Mouse (Mus musculus) urinary bladder, postnatal 0 days (tissue): ENCODE data around the gene Usp24. TPM values are rescaled to one million over a fixed set of nuclear protein-coding genes. Genes with fewer than 3 reads are reported as not detected.

Source experiments
- polyA plus RNA-seq: library from polyadenylated mRNA; unstranded; fragments of >200 nt; fragmentation: Nextera tagmentation; extraction: Ambion mirVana; gene quantifications from 2 replicates; pipeline ENCODE4 v1.2.1, GENCODE M21; 2015

Usp24 gene
- polyA plus RNA-seq = 5.8 and 6.0 TPM in 2 replicates

GRCm38 (mm10) chr4:106315921-106316350, at the start of gene Usp24:
Gene Usp24, plus strand, starts transcription at chr4:106316213.

Other genes with a start within 250 kb of the Usp24 start
- 60.0 and 80.8 TPM in 2 replicates for gene Pcsk9, start 148.1 kb downstream of the Usp24 start, polyA plus RNA-seq
- gene Bsnd, start 176.1 kb downstream of the Usp24 start, polyA plus RNA-seq = 0.48 and 1.1 TPM in 2 replicates
- 7.1 and 12.0 TPM in 2 replicates for gene Dhcr24, start 244.8 kb downstream of the Usp24 start, polyA plus RNA-seq